Mouse (Mus musculus) brown adipose tissue, adult 24 weeks (tissue): ENCODE measurements around the gene Proser3. TPM values are rescaled to one million over a fixed set of nuclear protein-coding genes. Genes with fewer than 3 reads are reported as not detected.

Experiments used
- H3K27ac ChIP-seq: fragments of 200-500 bp; replicated peaks from 2 replicates; pipeline ENCODE4 v1.5.1; 2012; ENCODE audit warnings: low read depth, mild to moderate bottlenecking, low read length
- H3K4me1 ChIP-seq: fragments of 200-500 bp; 2 replicates; pipeline ENCODE4 v1.6.1; 2012; ENCODE audit warnings: low read length, mixed read lengths; ENCODE audit not compliant: control insufficient read depth, insufficient read depth, insufficient read length
- H3K4me3 ChIP-seq: fragments of 200-500 bp; 2 replicates; pipeline ENCODE4 v1.5.1; 2012; ENCODE audit warnings: low read depth, mild to moderate bottlenecking, low read length, moderate library complexity; ENCODE audit not compliant: insufficient read depth
- polyA plus RNA-seq: library from polyadenylated mRNA; stranded (reverse); fragments of >200 nt; gene quantifications from 2 replicates; pipeline ENCODE4 v1.2.4, GENCODE M21; 2012; ENCODE audit not compliant: missing spikeins, insufficient read depth, insufficient read length

Proser3 gene
- polyA plus RNA-seq, 1 experiment = 0.95 TPM

DNA sequence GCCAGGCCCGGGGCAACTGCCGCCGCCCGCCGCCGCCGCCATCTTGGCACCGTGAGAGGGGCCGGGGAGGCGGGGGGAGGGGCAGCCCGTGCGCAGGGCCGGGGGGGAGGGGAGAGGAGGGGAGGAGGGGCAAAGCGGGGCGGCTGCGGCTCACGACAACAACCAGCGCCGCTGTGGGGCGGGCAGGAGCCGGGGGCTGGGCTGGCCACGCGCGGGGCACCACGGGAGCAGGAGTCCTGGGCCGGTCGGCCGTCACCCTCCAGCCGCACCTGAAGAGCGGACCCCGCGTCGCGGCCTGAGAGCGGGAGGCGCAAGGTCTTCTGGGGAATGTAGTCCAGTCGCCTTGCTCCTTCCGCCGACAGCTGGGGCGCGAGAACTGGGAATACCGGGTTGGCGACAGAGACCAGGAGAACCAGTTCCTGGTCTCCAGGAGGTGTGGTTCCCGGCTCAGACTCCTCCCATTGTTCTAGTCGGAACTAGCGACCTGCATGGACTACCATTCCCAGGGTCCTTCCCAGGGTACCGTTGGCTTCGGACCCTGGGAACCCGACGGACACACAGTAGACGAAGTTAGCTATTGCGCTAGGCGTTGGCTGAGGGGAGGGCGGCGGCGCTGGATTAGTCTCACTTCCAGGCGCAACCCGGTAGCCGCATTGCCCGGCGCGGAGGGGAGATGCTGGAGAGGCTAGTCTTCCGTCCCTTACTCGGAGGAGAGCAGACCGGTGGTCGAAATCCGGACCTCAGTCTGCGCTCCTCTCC, 36.8 kb upstream of the Proser3 start, which contains the start of gene Kmt2b:
Gene Kmt2b (minus strand): TSS at position 51 of the 759 bp plus-strand sequence.
- peaks cover 2% of the 10 kb centered on the region for H3K4me1 ChIP-seq
- peak within 1 kb of the TSS; percentile 81 for H3K27ac ChIP-seq
- peak within 1 kb of the TSS; percentile 99 for H3K4me3 ChIP-seq

- Histone ChIP-seq H3K4me1 (peaks cover 2% of the 10 kb centered on the region), H3K4me3 (peak overlapping the region; percentile 99), H3K27ac (peak overlapping the region; percentile 81)
These were observed 36.0 kb upstream of the Proser3 start for GRCm38 (mm10) chr7:30587842-30588667.

- no peak overlapping the region for H3K27ac ChIP-seq
- peaks cover 2% of the 10 kb centered on the region for H3K4me1 ChIP-seq
- peak overlapping the region; percentile 99; the same call in 1 of the 2 replicates for H3K4me3 ChIP-seq
These were observed 34.4 kb upstream of the Proser3 start for GRCm38 (mm10) chr7:30586455-30587020.

- H3K4me3 ChIP-seq = no peak overlapping the region
These were observed 33.1 kb upstream of the Proser3 start for GRCm38 (mm10) chr7:30585170-30585569.

DNA sequence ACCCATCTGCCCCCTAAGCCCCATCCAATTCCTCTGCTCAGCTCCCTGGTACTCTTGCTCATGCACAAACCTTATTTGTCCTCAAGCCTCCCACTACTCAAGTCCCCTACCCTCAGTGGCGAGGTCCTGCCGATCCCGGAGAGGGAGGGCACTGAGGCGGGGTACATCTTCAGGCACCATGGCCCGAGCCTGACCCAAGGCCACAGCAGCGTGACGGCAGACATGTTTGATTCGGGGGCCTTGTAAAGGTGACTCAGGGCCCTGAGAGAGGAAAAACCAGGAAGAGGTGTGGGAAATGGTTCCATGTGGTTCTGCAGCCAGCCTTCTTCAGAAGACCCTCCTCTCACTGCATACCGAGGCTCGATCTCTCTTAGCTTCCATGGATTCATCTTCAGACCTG, 32.2 kb upstream of the Proser3 start:
- peaks cover 2% of the 10 kb centered on the region; the same call in 1 of the 2 replicates for H3K4me1 ChIP-seq

More at GRCm38 (mm10) chr7:30585170-30585569, 33.1 kb upstream of the Proser3 start:
- H3K4me1 ChIP-seq = peaks cover 2% of the 10 kb centered on the region
- no peak overlapping the region for H3K27ac ChIP-seq

GRCm38 (mm10) chr7:30581547-30581946, 29.4 kb upstream of the Proser3 start:
- no peaks in the 10 kb centered on the region for H3K4me1 ChIP-seq
- no peak overlapping the region for H3K27ac ChIP-seq
- no peak overlapping the region for H3K4me3 ChIP-seq

More for the DNA sequence above, 32.2 kb upstream of the Proser3 start:
- Histone ChIP-seq H3K4me3 (no peak overlapping the region), H3K27ac (no peak overlapping the region)

DNA sequence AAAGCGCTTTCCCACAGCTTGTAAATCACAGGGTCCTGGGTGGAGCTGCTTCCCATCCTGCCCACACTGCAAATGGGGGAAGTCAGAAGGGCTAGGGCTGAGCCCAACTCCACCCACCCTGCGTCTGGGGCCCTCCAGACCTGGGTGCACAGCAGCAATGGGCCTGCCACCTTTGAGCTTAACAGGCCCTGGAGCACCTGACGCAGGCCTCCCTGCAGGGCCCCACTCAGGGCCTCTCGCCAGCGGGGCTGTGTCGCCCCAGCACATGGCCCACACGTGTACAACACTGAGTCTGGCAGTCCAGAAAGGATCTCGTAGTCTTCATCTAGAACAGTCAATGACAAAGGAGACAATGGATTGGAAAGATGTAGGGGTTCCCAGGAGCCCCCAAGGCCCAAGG, 27.9 kb upstream of the Proser3 start:
- Histone ChIP-seq H3K4me3 (no peak overlapping the region), H3K27ac (no peak overlapping the region), H3K4me1 (no peaks in the 10 kb centered on the region)

DNA sequence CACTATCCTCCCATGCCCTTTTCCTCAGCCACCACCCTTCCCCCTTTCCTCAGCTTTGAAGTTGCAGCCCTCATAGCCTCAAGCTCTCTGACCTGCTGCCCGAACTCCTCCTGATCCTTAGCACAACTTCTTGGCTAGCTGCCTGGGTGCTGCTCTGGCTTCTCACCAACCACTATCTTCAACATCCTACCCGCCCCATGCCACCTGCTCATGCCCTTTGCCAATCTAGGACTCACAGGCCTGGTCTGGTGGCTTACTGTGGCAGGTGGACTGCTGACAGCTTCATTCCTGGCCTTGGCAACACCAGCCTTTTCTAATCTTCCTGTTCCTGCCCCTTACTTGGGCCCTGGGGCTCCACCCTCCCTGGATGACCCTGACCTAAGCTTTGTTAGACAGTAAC, 20.9 kb upstream of the Proser3 start:
- Histone ChIP-seq H3K4me3 (no peak overlapping the region), H3K4me1 (no peaks in the 10 kb centered on the region), H3K27ac (no peak overlapping the region)

- H3K4me3 ChIP-seq = no peak overlapping the region
- H3K27ac ChIP-seq = no peak overlapping the region
- H3K4me1 ChIP-seq = no peaks in the 10 kb centered on the region
These were observed 20.3 kb upstream of the Proser3 start for GRCm38 (mm10) chr7:30572389-30572788.

- H3K4me3 ChIP-seq = no peak overlapping the region
These were observed 15.5 kb upstream of the Proser3 start for GRCm38 (mm10) chr7:30567555-30567954.

DNA sequence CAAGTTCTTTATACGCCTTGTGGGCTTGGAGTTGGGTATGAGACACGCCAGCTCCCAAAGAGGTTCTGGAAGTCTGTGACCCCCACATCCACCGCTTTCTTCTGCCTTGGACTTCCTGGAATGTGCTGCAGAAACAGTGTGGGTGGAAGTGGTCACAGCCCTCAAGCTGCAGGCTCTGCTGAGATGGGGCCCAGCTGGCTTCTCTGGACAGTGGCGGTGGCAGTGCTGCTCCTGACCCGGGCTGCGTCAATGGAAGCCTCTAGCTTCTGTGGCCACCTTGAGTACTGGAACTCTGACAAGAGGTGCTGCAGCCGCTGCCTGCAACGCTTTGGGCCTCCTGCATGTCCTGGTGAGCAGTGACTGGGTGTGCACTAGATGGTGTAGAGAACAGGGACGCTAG, 13.9 kb upstream of the Proser3 start:
- Histone ChIP-seq H3K27ac (no peak overlapping the region), H3K4me3 (no peak overlapping the region), H3K4me1 (0 out of 2 replicates have a peak, but pooled peaks cover 4% of the 10 kb centered on the region)

More at GRCm38 (mm10) chr7:30567555-30567954, 15.5 kb upstream of the Proser3 start:
- Histone ChIP-seq H3K4me1 (0 out of 2 replicates have a peak, but pooled peaks cover 4% of the 10 kb centered on the region), H3K27ac (no peak overlapping the region)

DNA sequence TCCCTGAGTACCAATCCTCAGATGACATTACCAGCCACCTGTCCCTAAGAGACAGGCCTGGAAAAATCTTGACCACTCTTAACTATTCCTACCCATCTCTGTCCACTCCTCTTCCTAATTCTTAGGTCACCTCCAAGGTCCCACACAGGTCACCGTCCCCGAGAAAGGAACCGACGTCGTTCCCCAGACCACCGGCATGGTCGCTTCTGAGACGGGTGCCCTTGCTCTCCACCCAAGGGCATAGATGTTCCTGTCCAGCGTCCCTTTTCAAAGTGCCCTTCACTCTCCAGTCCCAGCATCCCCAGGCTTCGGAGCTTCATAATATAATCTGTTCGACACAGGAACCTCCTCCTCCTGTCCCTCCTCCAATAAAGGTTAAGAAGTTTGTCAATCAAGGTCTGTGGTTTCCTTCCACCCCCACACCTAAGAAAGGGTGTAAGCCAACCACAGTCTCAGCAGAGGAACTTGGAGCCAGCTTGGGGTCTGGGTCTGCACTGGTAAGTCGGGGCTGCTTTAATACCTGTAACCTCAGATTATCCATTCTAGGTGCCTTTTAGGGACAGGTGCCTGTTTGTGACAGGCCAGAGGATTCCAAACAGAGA, 13.0 kb upstream of the Proser3 start, which contains the start of gene Igflr1:
Gene Igflr1 (plus strand): TSS at position 458 of the 602 bp plus-strand sequence.
- 0 out of 2 replicates have a peak, but pooled peaks cover 4% of the 10 kb centered on the region for H3K4me1 ChIP-seq
- no peak within 1 kb of the TSS for H3K4me3 ChIP-seq
- H3K27ac ChIP-seq = no peak within 1 kb of the TSS

DNA sequence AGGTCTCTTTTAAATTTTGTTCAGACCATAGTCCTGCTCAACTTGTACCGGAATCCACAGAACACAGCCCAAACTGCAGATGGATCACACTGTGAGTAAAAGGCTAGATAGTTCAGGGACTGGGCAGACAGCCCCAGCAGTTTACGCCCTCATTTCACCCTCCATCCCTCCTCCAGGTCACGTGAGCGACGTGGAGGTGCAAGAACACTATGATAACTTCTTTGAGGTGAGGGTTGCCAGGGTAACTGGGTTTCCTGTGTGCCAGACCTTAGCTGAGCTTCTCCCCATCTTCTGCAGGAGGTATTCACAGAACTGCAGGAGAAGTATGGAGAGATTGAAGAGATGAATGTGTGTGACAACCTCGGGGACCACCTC, 11.8 kb upstream of the Proser3 start:
- Histone ChIP-seq H3K27ac (peak overlapping the region; percentile 87; the same call in 1 of the 2 replicates), H3K4me1 (0 out of 2 replicates have a peak, but pooled peaks cover 4% of the 10 kb centered on the region), H3K4me3 (peak overlapping the region; percentile 84)

- peak within 1 kb of the TSS; percentile 84 for H3K4me3 ChIP-seq
- peak within 1 kb of the TSS; percentile 87 for H3K27ac ChIP-seq
- H3K4me1 ChIP-seq = 0 out of 2 replicates have a peak, but pooled peaks cover 7% of the 10 kb centered on the region
These were observed 11.2 kb upstream of the Proser3 start, which contains the start of the genes U2af1l4, Gm49396 and Psenen for GRCm38 (mm10) chr7:30563117-30563905. U2af1l4 (plus strand) TSS chr7:30563301. Gm49396 (plus strand) TSS chr7:30563344. Psenen (minus strand) TSS chr7:30563627.
